Mouse (Mus musculus) spleen, postnatal 4 days (tissue): ENCODE data around the gene Txn2.

Experiments
- DNase-seq, 2 experiments: peaks; one replicate each; pipeline ENCODE4 v3.0.0; 2022; ENCODE audit warnings: low spot score in 2 of 2

The Txn2 gene

GRCm38 (mm10) chr15:77928673-77929331, at the start of gene Txn2:
Gene Txn2 (minus strand): TSS chr15:77929006.
- DNase-seq = peak; percentile 93 to 94

DNA sequence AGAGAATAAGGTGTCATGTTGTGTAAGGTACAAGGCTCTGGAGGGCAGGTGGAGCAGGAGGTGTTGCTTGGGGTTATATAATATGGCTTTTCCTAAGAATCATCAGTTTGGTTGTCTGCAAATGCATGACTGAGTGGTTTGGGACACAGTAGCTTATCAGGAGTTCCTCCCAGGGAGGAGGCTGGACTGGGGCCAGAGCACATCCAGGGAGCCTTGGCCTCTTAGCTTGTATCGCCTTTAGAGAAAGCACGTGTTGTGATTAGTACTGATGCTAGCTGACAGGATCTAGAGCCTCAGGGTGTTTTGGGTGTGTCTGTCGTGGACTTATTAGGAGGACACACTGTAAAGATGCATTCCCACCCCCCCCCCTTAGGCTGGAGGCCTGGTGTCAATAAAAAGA, 48.9 kb upstream of the Txn2 start:
- DNase-seq = peak in 1 of 2 experiments; percentile 30

- DNase-seq = no peak
Measured at GRCm38 (mm10) chr15:77974165-77974841, 45.5 kb upstream of the Txn2 start.

DNA sequence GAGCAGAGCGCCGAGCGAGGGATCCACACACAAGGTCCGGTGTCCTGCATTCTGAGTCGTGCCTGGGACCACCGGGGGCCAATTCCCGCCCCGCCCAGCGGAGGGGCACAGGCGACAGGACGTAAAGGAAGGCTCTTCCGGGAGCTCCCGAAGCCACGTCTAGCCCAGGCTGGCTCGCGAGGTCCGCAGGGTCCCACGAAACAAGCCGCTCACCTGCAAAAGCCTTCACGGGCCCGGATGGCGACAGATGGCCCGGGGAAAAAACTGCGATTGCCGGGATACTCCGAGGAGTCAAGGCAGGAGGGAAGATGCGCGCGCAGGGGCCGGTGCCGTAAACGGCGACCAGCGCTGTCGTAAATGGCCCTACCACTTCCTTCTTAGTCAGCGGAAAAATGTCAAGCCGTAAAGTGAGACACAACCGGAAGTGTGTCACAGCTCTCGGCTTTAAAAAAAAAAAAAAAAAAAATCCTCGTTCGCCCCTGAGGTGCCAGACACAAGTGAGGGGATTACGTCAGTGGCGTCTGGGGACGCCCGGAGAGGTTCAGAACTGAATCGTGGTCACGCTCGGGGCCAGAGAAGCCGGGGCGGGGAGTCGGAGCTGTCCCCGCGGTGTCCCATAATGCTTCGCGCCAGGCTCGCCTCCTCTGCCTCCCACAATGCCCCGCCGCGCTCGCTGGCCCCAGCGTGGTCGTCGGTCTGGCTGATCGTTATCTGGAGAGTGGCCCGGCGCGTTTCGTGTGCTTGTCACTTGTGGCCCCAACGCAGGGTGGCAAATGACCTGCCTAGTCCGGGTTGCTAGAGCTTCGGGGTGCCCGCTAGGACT, 41.9 kb upstream of the Txn2 start, which contains the start of gene Eif3d:
Gene Eif3d, minus strand, starts transcription at position 344 of the 823 bp plus-strand sequence.
- peak; percentile 97 to 99 for DNase-seq

DNA sequence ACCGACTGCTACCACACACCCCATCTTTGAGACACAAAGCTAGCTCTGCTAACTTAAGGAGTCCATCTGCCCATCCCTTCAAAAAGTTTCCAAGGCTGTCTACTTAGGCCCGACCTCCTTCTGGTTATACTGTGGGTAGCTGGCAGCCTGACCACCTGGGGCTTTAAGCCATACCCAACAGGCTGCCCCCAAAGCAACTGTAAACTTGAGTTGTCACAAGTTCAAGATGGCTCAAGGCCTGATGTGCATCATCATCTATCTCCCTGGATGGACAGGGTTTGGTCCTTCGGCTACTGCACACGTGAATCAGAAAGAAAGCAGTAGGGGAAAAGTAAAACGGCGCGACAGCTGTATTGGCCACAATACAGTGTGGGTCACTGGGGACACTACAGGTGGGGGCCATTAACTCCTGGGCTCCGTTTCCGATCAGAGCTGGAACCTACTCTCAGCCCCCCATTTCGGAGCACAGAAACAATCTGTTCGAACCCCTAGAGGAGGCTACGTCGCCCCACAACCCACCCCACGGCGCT, 41.2 kb upstream of the Txn2 start:
- no peak for DNase-seq

DNA sequence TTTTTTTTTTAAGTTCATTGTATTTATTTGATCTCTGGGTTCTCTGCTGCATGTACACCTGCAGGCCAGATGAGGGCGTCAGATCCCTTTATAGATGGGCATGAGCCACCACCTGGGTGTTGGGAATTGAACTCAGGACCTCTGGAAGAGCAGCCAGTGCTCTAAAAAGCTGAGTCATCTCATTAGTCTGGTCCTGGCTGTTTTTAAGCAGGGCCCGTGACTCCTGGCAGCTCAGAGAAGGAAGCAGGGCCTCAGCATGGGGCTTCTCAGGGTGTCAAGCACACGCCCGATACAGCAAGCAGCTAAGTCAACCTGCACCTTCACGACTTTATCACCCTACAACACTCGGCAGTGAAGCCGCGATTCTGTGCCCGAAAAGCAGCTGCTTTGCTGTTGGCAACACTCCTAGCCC, 36.3 kb upstream of the Txn2 start:
- DNase-seq = no peak

DNA sequence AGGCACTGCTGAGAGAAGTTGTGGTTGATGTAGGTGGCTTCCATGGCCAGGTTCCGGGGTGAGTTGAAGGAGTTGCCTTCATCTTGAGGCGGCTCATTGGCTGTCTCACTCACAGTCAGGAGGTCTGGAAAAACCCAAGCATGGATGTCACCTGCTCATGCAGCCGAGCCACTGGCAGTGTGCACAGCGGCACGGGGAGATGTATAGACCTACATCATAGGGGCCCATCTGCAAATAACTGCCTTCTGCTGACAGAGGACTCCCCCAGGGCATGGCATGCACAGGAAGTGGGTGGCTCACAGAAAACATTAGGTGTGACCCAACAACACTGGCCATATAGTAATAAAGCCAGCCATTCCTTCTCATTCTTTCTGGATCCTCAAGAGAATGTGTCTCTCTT, 33.6 kb upstream of the Txn2 start:
- DNase-seq = no peak

- DNase-seq = no peak
Measured at GRCm38 (mm10) chr15:77960693-77961092, 31.9 kb upstream of the Txn2 start.

DNA sequence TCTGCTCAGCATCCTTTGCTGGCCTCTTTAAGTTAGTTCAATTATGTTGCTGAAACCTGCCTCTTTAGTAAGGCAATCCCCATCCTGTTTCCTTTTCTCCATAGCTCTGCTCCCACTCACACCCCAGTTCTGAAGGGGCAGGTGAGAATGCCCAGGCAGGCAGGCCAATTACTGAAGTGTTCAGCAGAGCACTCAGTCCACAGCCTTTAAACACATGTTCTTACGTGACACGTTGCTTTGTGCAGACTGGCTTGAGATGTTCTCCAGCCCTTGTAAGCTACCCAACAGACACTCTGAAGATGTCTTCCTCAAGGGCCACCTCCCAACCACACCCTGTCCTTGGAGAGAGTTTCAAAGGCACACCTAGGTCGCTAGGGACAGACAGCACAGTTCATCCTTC, 29.3 kb upstream of the Txn2 start:
- no peak for DNase-seq

GRCm38 (mm10) chr15:77957625-77958024, 28.8 kb upstream of the Txn2 start:
- no peak for DNase-seq

- DNase-seq = peak; percentile 86 to 90
Measured at GRCm38 (mm10) chr15:77956404-77956901, 27.6 kb upstream of the Txn2 start, which contains the start of gene Foxred2. Gene Foxred2 (minus strand): TSS chr15:77956722.

GRCm38 (mm10) chr15:77955440-77956403, 26.9 kb upstream of the Txn2 start:
- DNase-seq = no peak

- no peak for DNase-seq
Measured at GRCm38 (mm10) chr15:77954362-77954761, 25.6 kb upstream of the Txn2 start.

- DNase-seq = no peak
Measured at GRCm38 (mm10) chr15:77952921-77953320, 24.1 kb upstream of the Txn2 start.

DNA sequence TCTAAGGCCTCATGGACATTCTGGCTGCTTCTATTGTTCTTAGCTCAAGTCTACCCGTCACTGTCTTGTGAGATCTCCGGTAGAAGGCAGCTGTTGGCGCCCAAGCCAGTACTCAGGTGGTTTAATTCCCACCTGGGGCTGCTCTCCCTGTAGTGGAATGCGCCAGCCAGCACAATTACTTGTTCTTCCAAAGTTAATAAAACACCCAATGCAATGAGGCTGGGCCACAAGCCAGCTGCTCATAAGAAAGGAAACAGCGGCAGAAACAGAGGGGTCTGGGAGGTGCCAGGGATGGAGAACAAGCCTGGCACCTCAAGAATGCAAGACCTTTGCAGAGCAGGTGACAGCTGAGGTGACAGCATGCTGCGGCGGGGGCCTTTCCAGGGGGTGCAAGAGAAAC, 20.3 kb upstream of the Txn2 start:
- no peak for DNase-seq

DNA sequence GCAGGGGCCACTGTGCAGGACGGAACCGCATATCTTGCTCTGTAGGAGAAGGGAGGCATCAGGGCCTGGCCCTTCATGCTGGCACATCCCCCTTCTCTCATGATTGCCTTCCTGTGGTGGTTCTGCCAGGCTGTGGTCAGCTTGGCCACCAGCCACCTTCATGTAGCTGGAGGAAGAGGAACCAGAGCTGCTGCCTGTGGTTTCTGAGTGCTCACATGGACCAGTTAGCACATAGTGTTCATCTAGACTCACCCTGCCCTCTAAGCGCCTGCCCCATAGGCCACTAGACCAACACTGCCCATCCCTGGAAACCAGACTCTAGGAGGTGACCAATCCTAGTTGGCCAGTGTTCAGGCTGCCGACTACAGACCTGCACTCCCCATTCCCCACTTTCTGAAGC, 16.9 kb upstream of the Txn2 start:
- peak in 1 of 2 experiments; percentile 47 for DNase-seq

- no peak for DNase-seq
Measured at GRCm38 (mm10) chr15:77941563-77941962, 12.8 kb upstream of the Txn2 start.

GRCm38 (mm10) chr15:77938516-77938915, 9.7 kb upstream of the Txn2 start:
- DNase-seq = no peak

DNA sequence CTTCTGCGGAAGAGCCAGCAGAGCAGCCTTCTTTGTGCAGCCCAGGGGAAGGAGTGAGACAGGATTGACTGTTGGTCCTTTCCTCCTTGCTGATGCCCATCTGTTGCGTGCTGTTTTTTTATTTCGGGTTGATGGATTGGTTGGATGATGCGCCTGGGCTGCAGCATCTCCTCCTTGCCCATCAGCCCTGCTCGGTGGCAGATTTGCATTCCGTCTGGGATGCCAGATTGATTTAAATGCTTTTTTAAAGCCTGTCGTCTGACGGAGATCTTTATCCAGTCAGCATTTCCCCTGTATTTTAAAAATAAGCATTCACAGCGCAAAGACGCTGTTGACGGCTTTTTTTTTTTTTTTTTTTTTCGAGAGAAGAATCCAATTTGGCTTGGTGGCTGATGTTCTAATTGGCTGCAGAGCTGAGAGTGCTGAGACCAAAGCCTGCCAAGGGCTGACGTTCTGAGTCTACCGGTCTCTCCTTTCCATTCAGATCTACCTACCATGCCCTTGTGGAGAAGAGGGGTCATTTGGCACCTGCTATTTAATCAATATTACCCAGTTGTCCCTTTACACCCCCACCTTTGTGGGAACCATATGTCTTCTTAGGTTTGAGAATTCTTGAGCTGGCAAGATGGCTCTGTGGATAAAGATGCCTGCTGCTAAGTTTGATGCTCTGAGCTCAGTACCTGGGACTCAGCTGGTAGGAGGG, 7.0 kb upstream of the Txn2 start:
- DNase-seq = no peak

DNA sequence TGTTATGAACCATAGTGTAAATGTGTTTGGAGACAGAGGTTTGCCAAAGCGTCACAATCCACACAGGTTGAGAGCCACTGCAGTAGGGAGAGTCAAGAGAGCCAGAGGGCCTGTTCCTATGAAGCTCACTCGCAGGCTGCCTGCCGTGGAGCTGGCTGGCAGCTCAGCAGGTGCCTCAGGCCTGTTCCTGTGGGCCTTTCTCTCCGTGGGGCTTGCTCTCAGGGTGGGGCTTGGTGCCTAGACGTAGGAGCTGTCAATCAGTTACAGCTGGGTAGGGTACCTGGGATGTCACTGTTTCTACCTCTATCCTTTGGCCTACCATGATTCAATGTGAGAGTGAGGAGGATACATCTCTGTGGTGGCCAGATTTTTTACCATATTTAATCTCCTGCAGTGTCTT, 6.2 kb upstream of the Txn2 start:
- DNase-seq = no peak
